Mouse (Mus musculus) ovary, postnatal 14 days (tissue): ENCODE measurements around the gene D16Ertd472e.
"Not testable (repeated sequence)": the region's sequence is repeated elsewhere in the genome, so short reads cannot be mapped to it uniquely, and the experiment has no call there.

Experiments
- DNase-seq: peaks from one replicate; pipeline ENCODE4 v3.0.0; 2022; ENCODE audit warnings: low spot score

D16Ertd472e gene

GRCm38 (mm10) chr16:78573016-78573415, 3.5 kb downstream of the D16Ertd472e start:
- DNase-seq: no peak

- no peak for DNase-seq
These were observed 12.2 kb downstream of the D16Ertd472e start for GRCm38 (mm10) chr16:78564110-78564821.

- no peak for DNase-seq
These were observed 13.2 kb downstream of the D16Ertd472e start for GRCm38 (mm10) chr16:78563093-78563971.

- no peak for DNase-seq
These were observed 15.9 kb downstream of the D16Ertd472e start for GRCm38 (mm10) chr16:78560627-78561026.

GRCm38 (mm10) chr16:78560063-78560462, 16.4 kb downstream of the D16Ertd472e start:
- DNase-seq: no peak

- no peak for DNase-seq
These were observed 18.9 kb downstream of the D16Ertd472e start for GRCm38 (mm10) chr16:78557573-78557972.

- DNase-seq: no peak
These were observed 21.4 kb downstream of the D16Ertd472e start for GRCm38 (mm10) chr16:78554911-78555648.

GRCm38 (mm10) chr16:78547367-78547766, 29.1 kb downstream of the D16Ertd472e start:
- DNase-seq: no peak

- no peak for DNase-seq
These were observed 30.0 kb downstream of the D16Ertd472e start for GRCm38 (mm10) chr16:78546529-78546928.

GRCm38 (mm10) chr16:78540376-78541246, 35.9 kb downstream of the D16Ertd472e start:
- DNase-seq: peak; percentile 2

- DNase-seq: no peak
These were observed 38.6 kb downstream of the D16Ertd472e start for GRCm38 (mm10) chr16:78537798-78538422.

- no peak for DNase-seq
These were observed 39.2 kb downstream of the D16Ertd472e start for GRCm38 (mm10) chr16:78537322-78537721.

GRCm38 (mm10) chr16:78534468-78534867, 42.0 kb downstream of the D16Ertd472e start:
- DNase-seq: no peak

GRCm38 (mm10) chr16:78531957-78532605, 44.4 kb downstream of the D16Ertd472e start:
- no peak for DNase-seq

- DNase-seq: no peak
These were observed 53.5 kb downstream of the D16Ertd472e start for GRCm38 (mm10) chr16:78522974-78523373.

GRCm38 (mm10) chr16:78518697-78519096, 57.8 kb downstream of the D16Ertd472e start:
- DNase-seq: no peak

GRCm38 (mm10) chr16:78517171-78517570, 59.3 kb downstream of the D16Ertd472e start:
- no peak for DNase-seq

GRCm38 (mm10) chr16:78511526-78511925, 65.0 kb downstream of the D16Ertd472e start:
- DNase-seq: no peak

GRCm38 (mm10) chr16:78502492-78502891, 74.0 kb downstream of the D16Ertd472e start:
- DNase-seq: no peak

- DNase-seq: not testable (repeated sequence)
These were observed 83.8 kb downstream of the D16Ertd472e start for GRCm38 (mm10) chr16:78492696-78493095.
